Mouse (Mus musculus): ENCODE data around the gene Senp5.

The Senp5 gene

GRCm38 (mm10) chr16:31936568-31936967, 66.5 kb downstream of the Senp5 start:
- DNase-seq = no peak

- DNase-seq = peak; percentile 23 to 29
Measured at GRCm38 (mm10) chr16:31935091-31935979, 67.8 kb downstream of the Senp5 start.

GRCm38 (mm10) chr16:31934550-31935010, 68.5 kb downstream of the Senp5 start:
- DNase-seq = peak in 1 of 2 experiments; percentile 40

- peak; percentile 81 to 83 for DNase-seq
Measured at GRCm38 (mm10) chr16:31933751-31934549, 69.1 kb downstream of the Senp5 start, which contains the start of gene Pigz. Gene Pigz (plus strand): TSS chr16:31933851.

- peak; percentile 86 to 92 for DNase-seq
Measured at GRCm38 (mm10) chr16:31932840-31933697, 70.0 kb downstream of the Senp5 start.

GRCm38 (mm10) chr16:31932255-31932654, 70.8 kb downstream of the Senp5 start:
- DNase-seq = no peak

GRCm38 (mm10) chr16:31931330-31931729, 71.8 kb downstream of the Senp5 start:
- DNase-seq = no peak

DNA sequence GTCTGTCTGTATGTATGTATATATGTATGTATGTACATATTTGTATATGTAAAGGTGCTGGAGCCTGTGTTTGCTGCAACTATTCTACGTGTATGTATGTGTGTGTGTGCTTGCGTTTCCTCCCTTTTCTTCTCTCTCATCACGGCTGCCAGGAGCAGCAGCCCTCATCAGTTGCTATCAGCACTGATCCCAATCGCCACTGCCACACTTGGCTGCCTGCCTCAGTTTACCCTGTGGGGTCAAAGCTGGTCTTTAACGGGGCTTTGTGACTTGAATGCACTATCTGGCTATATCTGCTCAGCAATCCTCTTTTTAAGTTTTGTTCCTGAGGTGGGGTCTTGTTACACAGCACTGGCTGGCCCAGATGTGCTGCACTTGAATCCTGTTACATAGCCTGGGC, 75.7 kb downstream of the Senp5 start:
- DNase-seq = no peak

- DNase-seq = no peak
Measured at GRCm38 (mm10) chr16:31926547-31927182, 76.4 kb downstream of the Senp5 start.

GRCm38 (mm10) chr16:31926091-31926490, 77.0 kb downstream of the Senp5 start:
- DNase-seq = no peak

GRCm38 (mm10) chr16:31924368-31924767, 78.7 kb downstream of the Senp5 start:
- DNase-seq = no peak

GRCm38 (mm10) chr16:31918248-31918724, 84.8 kb downstream of the Senp5 start:
- peak; percentile 85 to 93 for DNase-seq

- no peak for DNase-seq
Measured at GRCm38 (mm10) chr16:31917776-31918175, 85.3 kb downstream of the Senp5 start.

- DNase-seq = no peak
Measured at GRCm38 (mm10) chr16:31910281-31910847, 92.7 kb downstream of the Senp5 start.
